Mouse (Mus musculus) liver, adult 2 months (tissue): ENCODE measurements at regions not wholly inside any gene's neighbourhood (a gene's known extent, or its start where the extent isn't known, plus 50 kb on each side); places are given as distances from the start of the nearest gene placed in this dataset.

Experiments used
- DNase-seq: peaks from one replicate; pipeline ENCODE4 v3.0.0-alpha.2; 2011; ENCODE audit warnings: low read depth, low spot score; ENCODE audit errors: extremely low read depth
- H3K27ac ChIP-seq: fragments of 200-500 bp; replicated peaks from 2 replicates; pipeline ENCODE4 v1.5.1; 2012; ENCODE audit warnings: low read depth, mild to moderate bottlenecking, control low read depth, inconsistent platforms, low read length; ENCODE audit not compliant: insufficient read depth
- H3K27me3 ChIP-seq: fragments of 200-500 bp; 2 replicates; pipeline ENCODE4 v1.6.1; 2012; ENCODE audit warnings: mild to moderate bottlenecking, moderate library complexity, low read length, inconsistent platforms; ENCODE audit not compliant: control insufficient read depth, insufficient read depth
- H3K36me3 ChIP-seq: fragments of 200-500 bp; 2 replicates; pipeline ENCODE4 v1.6.1; 2012; ENCODE audit warnings: low read length, inconsistent platforms; ENCODE audit not compliant: control insufficient read depth, insufficient read depth
- H3K4me1 ChIP-seq: fragments of 200-500 bp; 2 replicates; pipeline ENCODE4 v1.6.1; 2011; ENCODE audit warnings: low read length; ENCODE audit not compliant: control insufficient read depth, insufficient read depth
- H3K4me3 ChIP-seq: fragments of 200-500 bp; 2 replicates; pipeline ENCODE4 v1.5.1; 2011; ENCODE audit warnings: low read depth, mild to moderate bottlenecking, control low read depth, low read length, moderate library complexity; ENCODE audit not compliant: insufficient read depth
- H3K79me2 ChIP-seq: fragments of 200-500 bp; 2 replicates; pipeline ENCODE4 v1.6.1; 2012; ENCODE audit warnings: inconsistent platforms, mild to moderate bottlenecking, low read length, moderate library complexity; ENCODE audit not compliant: control insufficient read depth, insufficient read depth
- H3K9ac ChIP-seq: fragments of 200-500 bp; 2 replicates; pipeline ENCODE4 v1.6.1; 2012; ENCODE audit warnings: low read depth, mild to moderate bottlenecking, control low read depth, inconsistent platforms, low read length
- CTCF ChIP-seq: fragments of 200-500 bp; IDR thresholded peaks from 2 replicates; pipeline ENCODE4 v1.5.1; 2011; ENCODE audit warnings: low read depth, low read length, control low read depth
- POLR2A ChIP-seq: fragments of 200-500 bp; IDR thresholded peaks from 2 replicates; pipeline ENCODE4 v1.6.1; 2011; ENCODE audit warnings: low read length, control low read depth; ENCODE audit not compliant: insufficient read depth; ENCODE audit errors: extremely low read depth
- WGBS: fragments of 180-500 bp; shearing (Covaris S2); methylation state at CpG from one replicate; pipeline ENCODE4 v1.1.7; 2018; 5-methylcytosine and 5-hydroxymethylcytosine counted together

- Histone ChIP-seq H3K4me1 (no peaks in the 10 kb centered on the region), H3K27me3 (no peaks in the 10 kb centered on the region), H3K4me3 (no peak overlapping the region), H3K9ac (no peak overlapping the region), H3K27ac (no peak overlapping the region), H3K79me2 (no peaks in the 10 kb centered on the region), H3K36me3 (no peaks in the 10 kb centered on the region)
- TF ChIP-seq POLR2A (no peak), CTCF (no peak)
- DNase-seq, result no peak
- WGBS, result 89% methylated on average over 8 of the region's 8 CpGs
Observed at GRCm38 (mm10) chr13:44176121-44176520, 391.5 kb downstream of the Cd83 start.

- WGBS, result 92% methylated on average over 6 of the region's 6 CpGs
- H3K4me1 ChIP-seq, result no peaks in the 10 kb centered on the region
- no peak for DNase-seq
- no peak overlapping the region for H3K4me3 ChIP-seq
- no peak overlapping the region for H3K27ac ChIP-seq
- TF ChIP-seq CTCF, result no peak
- no peak for TF ChIP-seq POLR2A
- no peaks in the 10 kb centered on the region for H3K79me2 ChIP-seq
- no peaks in the 10 kb centered on the region for H3K27me3 ChIP-seq
- H3K9ac ChIP-seq, result no peak overlapping the region
- no peaks in the 10 kb centered on the region for H3K36me3 ChIP-seq
Observed at GRCm38 (mm10) chr13:44178006-44178405, 393.4 kb downstream of the Cd83 start.

GRCm38 (mm10) chr13:44180384-44180783, 395.8 kb downstream of the Cd83 start:
- Histone ChIP-seq H3K36me3 (no peaks in the 10 kb centered on the region), H3K4me1 (no peaks in the 10 kb centered on the region; the same call in 1 of the 2 replicates), H3K27ac (no peak overlapping the region), H3K9ac (no peak overlapping the region), H3K27me3 (no peaks in the 10 kb centered on the region), H3K4me3 (no peak overlapping the region), H3K79me2 (no peaks in the 10 kb centered on the region)
- no peak for DNase-seq
- no peak for TF ChIP-seq CTCF
- TF ChIP-seq POLR2A, result no peak
- 83% methylated on average over 3 of the region's 3 CpGs for WGBS

GRCm38 (mm10) chr13:44182544-44183191, 398.1 kb downstream of the Cd83 start:
- no peak overlapping the region for H3K9ac ChIP-seq
- no peaks in the 10 kb centered on the region for H3K79me2 ChIP-seq
- TF ChIP-seq CTCF (no peak), POLR2A (no peak)
- no peak for DNase-seq
- 79% methylated on average over 15 of the region's 15 CpGs for WGBS
- no peak overlapping the region for H3K4me3 ChIP-seq
- no peaks in the 10 kb centered on the region for H3K27me3 ChIP-seq
- no peaks in the 10 kb centered on the region for H3K36me3 ChIP-seq
- H3K4me1 ChIP-seq, result no peaks in the 10 kb centered on the region; the same call in 1 of the 2 replicates
- no peak overlapping the region for H3K27ac ChIP-seq

- TF ChIP-seq POLR2A, result no peak
- TF ChIP-seq CTCF, result no peak
- no peaks in the 10 kb centered on the region for H3K79me2 ChIP-seq
- no peak for DNase-seq
- no peak overlapping the region for H3K4me3 ChIP-seq
- H3K36me3 ChIP-seq, result no peaks in the 10 kb centered on the region
- no peak overlapping the region for H3K9ac ChIP-seq
- no peaks in the 10 kb centered on the region for H3K27me3 ChIP-seq
- no peaks in the 10 kb centered on the region for H3K4me1 ChIP-seq
- WGBS, result 84% methylated on average over 5 of the region's 5 CpGs
- H3K27ac ChIP-seq, result no peak overlapping the region
Observed at GRCm38 (mm10) chr13:44195365-44195764, 410.8 kb downstream of the Cd83 start.

GRCm38 (mm10) chr13:44206042-44206441, 421.5 kb downstream of the Cd83 start:
- TF ChIP-seq POLR2A (no peak), CTCF (no peak)
- H3K9ac ChIP-seq, result no peak overlapping the region
- H3K4me1 ChIP-seq, result no peaks in the 10 kb centered on the region
- H3K27ac ChIP-seq, result no peak overlapping the region
- 94% methylated on average over 4 of the region's 4 CpGs for WGBS
- DNase-seq, result no peak
- no peaks in the 10 kb centered on the region for H3K27me3 ChIP-seq
- no peaks in the 10 kb centered on the region for H3K36me3 ChIP-seq
- H3K79me2 ChIP-seq, result no peaks in the 10 kb centered on the region
- no peak overlapping the region for H3K4me3 ChIP-seq
